Mouse (Mus musculus): ENCODE data around the gene Rab3il1. TPM values are rescaled to one million over a fixed set of nuclear protein-coding genes. Genes with fewer than 3 reads are reported as not detected.
"Not testable (repeated sequence)": the region's sequence is repeated elsewhere in the genome, so short reads cannot be mapped to it uniquely, and the experiment has no call there.

The Rab3il1 gene
- polyA plus RNA-seq, 1 experiment from 2014 or later, result 53.8 TPM

DNA sequence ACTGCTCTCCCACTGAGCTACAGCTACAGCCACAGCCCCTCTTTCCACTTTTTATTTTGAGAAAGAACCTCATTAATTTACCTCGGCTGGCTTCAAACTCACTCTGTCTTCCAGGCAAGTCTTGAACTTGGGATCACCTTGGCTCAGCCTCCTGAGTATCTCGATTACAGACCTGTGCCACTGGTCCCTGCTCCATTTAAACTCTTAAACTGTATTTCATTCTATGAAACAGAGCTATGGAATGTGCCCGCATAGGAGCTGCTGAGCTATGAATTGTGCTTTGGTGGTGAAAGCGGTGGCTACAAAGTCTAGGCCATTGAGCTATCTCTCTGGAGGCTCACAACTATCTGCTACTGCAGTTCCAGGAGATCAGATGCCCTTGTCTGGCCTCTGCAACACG is 43.5 kb upstream of the Rab3il1 start:
- no peaks in the 10 kb centered on the region for H3K27me3 ChIP-seq (ENCODE audit: control insufficient read depth, insufficient read depth, low read length)
- 86% methylated on average over 5 of the region's 5 CpGs for WGBS
- H3K4me2 ChIP-seq (ENCODE audit: low read depth, low read length), result no peak overlapping the region
- DNase-seq (ENCODE audit: low spot score) (no peak), ATAC-seq (replicated peaks; ENCODE audit: insufficient number of reproducible peaks, low FRiP score, low TSS enrichment, low read depth) (no peak)
- H3K4me3 ChIP-seq (ENCODE audit: low read depth, low read length), result no peak overlapping the region
- no peaks in the 10 kb centered on the region for H3K36me3 ChIP-seq (replicated peaks; ENCODE audit: control insufficient read depth, insufficient read depth, low read depth, low read length)
- H3K9me3 ChIP-seq (replicated peaks; ENCODE audit: control insufficient read depth, low read length), result no peaks in the 10 kb centered on the region
- H3K9ac ChIP-seq (replicated peaks; ENCODE audit: low read length), result no peak overlapping the region
- no peaks in the 10 kb centered on the region for H3K4me1 ChIP-seq (ENCODE audit: control insufficient read depth, insufficient read depth, low read length)
- no peak overlapping the region for H3K27ac ChIP-seq (replicated peaks; ENCODE audit: low read depth, low read length)

DNA sequence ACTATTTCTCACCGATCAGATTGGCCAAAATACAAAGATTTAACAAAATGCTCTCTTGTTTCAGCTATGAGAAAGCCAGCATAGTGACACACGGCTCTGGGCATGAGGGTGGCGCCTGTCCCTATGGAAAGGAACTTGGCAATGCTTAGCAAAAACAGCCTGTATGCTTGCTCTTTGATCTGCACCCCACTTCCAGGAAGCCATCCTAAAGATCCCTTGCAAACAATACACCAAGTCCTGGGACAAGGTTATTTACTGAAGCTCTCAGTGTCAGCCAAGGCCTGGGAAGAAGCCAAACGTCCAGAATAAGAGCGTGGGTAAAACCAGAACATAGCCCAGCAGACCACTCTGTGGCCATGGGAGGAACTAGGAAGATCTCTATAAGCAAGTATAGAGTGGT is 40.7 kb upstream of the Rab3il1 start:
- no peaks in the 10 kb centered on the region for H3K27me3 ChIP-seq (ENCODE audit: control insufficient read depth, insufficient read depth, low read length)
- 87% methylated on average over 5 of the region's 5 CpGs for WGBS

DNA sequence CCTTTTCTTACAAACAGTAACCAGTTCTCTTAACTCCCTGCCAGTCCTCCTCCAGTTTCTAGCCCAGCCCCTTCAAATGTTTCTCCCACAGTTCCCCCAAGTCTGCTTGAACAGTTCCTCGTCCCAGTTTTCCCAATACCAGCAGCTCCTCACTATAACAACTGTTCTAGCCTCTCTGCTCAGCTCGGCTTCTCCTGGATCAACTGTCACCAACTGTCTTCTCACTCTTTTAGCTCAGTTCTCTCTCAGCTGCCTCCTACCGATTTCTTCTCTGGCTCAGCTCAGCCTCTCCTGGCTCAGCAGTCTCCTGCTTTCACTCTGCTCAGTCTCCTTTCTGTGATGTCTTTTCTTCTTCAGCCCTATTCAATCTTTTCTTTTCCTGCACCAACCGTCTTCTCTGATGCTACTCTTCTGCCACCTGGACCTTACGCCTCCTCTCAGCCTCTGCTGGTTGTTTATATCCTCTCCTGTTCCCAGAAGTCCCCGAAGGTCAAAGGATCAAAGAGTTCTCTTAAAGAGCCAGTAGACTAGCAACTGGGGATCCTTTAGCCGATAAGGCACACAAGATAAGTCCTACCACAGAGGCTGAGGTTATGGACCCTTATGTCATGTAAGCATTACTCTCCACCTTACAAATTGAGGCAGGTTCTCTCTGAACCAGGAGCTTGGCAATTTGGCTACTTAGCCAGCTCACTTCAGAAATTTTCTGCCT is 37.1 kb upstream of the Rab3il1 start:
- H3K4me2 ChIP-seq (ENCODE audit: low read depth, low read length), result no peak overlapping the region
- no peak for ATAC-seq (replicated peaks; ENCODE audit: insufficient number of reproducible peaks, low FRiP score, low TSS enrichment, low read depth)
- H3K27ac ChIP-seq (replicated peaks; ENCODE audit: low read depth, low read length), result no peak overlapping the region
- no peaks in the 10 kb centered on the region for H3K9me3 ChIP-seq (replicated peaks; ENCODE audit: control insufficient read depth, low read length)
- H3K36me3 ChIP-seq (replicated peaks; ENCODE audit: control insufficient read depth, insufficient read depth, low read depth, low read length), result no peaks in the 10 kb centered on the region
- no peaks in the 10 kb centered on the region for H3K27me3 ChIP-seq (ENCODE audit: control insufficient read depth, insufficient read depth, low read length)
- 27% methylated on average over 7 of the region's 7 CpGs for WGBS
- H3K4me1 ChIP-seq (ENCODE audit: control insufficient read depth, insufficient read depth, low read length), result no peaks in the 10 kb centered on the region
- no peak overlapping the region for H3K9ac ChIP-seq (replicated peaks; ENCODE audit: low read length)
- DNase-seq (ENCODE audit: low spot score), result no peak
- no peak overlapping the region for H3K4me3 ChIP-seq (ENCODE audit: low read depth, low read length)

More for the DNA sequence above, 40.7 kb upstream of the Rab3il1 start:
- no peak overlapping the region for H3K4me3 ChIP-seq (ENCODE audit: low read depth, low read length)
- H3K4me1 ChIP-seq (ENCODE audit: control insufficient read depth, insufficient read depth, low read length), result no peaks in the 10 kb centered on the region
- H3K4me2 ChIP-seq (ENCODE audit: low read depth, low read length), result no peak overlapping the region
- no peaks in the 10 kb centered on the region for H3K36me3 ChIP-seq (replicated peaks; ENCODE audit: control insufficient read depth, insufficient read depth, low read depth, low read length)
- ATAC-seq (replicated peaks; ENCODE audit: insufficient number of reproducible peaks, low FRiP score, low TSS enrichment, low read depth) (no peak), DNase-seq (ENCODE audit: low spot score) (no peak)
- no peak overlapping the region for H3K27ac ChIP-seq (replicated peaks; ENCODE audit: low read depth, low read length)
- no peak overlapping the region for H3K9ac ChIP-seq (replicated peaks; ENCODE audit: low read length)
- H3K9me3 ChIP-seq (replicated peaks; ENCODE audit: control insufficient read depth, low read length), result no peaks in the 10 kb centered on the region

DNA sequence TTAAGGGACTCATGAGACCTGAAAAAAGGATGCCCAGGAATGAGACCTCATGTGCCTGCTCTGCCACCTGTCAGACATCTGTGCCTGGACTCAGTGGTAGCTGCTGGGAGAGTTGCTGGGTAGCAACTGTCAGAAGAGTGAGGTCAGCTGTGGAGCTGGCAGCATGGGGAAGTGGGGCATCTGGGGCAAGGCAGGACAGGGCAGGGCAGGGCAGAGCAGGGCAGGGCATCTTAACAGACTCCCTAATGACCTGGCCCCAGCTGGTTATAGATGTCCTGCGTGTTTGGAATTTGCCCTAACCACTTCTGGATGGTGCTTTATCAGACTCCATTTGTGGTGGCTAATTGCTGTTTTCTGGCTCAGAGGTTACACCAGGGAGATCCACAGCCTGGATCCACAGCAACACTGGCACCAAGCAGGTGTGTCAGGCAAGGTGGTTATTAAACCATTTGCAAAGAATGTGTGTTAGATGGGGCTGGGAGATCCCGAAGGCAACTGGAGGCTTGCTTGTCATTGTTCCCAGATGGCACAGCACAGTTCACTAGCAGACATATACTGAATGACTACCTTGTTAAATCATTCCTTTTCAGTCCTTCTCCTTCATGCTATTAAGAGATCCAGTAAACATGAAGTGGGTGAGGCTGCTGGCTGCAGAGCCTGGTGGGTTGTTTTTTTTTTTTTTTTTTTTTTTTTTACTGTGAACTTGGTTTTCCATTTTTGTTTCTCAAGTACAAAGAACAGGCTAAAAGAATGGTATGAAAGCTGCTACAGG is 35.2 kb upstream of the Rab3il1 start:
- Histone ChIP-seq H3K4me2 (ENCODE audit: low read depth, low read length) (no peak overlapping the region), H3K27ac (replicated peaks; ENCODE audit: low read depth, low read length) (no peak overlapping the region), H3K9ac (replicated peaks; ENCODE audit: low read length) (no peak overlapping the region), H3K36me3 (replicated peaks; ENCODE audit: control insufficient read depth, insufficient read depth, low read depth, low read length) (no peaks in the 10 kb centered on the region), H3K27me3 (ENCODE audit: control insufficient read depth, insufficient read depth, low read length) (no peaks in the 10 kb centered on the region), H3K4me1 (ENCODE audit: control insufficient read depth, insufficient read depth, low read length) (no peaks in the 10 kb centered on the region), H3K9me3 (replicated peaks; ENCODE audit: control insufficient read depth, low read length) (no peaks in the 10 kb centered on the region), H3K4me3 (ENCODE audit: low read depth, low read length) (no peak overlapping the region)
- no peak for DNase-seq (ENCODE audit: low spot score)
- ATAC-seq (replicated peaks; ENCODE audit: insufficient number of reproducible peaks, low FRiP score, low TSS enrichment, low read depth), result no peak
- 57% methylated on average over 2 of the region's 2 CpGs for whole genome bisulfite sequencing

DNA sequence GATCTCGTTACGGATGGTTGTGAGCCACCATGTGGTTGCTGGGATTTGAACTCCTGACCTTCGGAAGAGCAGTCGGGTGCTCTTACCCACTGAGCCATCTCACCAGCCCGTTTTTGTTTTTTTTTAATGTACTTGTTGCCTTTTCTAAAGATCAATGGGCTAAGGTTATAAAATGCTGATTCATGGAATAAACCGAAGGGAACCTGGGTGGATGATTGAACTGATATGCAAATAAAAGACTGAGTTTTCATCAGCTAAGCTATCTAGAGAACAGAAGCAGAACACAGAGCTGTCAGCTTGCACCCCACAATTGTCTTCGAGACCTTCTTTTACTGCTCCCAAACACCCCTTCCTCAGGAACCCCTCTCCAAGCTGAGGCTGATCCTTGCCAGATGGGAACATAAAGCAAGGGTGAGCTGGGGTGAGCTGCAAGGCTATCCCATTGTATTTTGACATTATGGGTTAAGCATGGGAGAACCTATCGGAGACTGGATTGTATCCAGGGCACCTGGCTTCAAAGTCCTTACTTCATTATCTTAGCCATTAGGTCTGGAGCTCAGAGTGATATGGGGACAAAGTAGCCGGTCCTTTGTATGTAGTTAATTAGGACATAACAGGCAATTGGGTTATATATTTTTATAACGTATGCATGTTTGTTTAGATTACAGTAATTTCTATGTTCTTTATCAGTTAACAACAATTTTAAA is 33.2 kb upstream of the Rab3il1 start:
- H3K27me3 ChIP-seq (ENCODE audit: control insufficient read depth, insufficient read depth, low read length), result no peaks in the 10 kb centered on the region
- no peaks in the 10 kb centered on the region for H3K36me3 ChIP-seq (replicated peaks; ENCODE audit: control insufficient read depth, insufficient read depth, low read depth, low read length)
- WGBS, result 86% methylated on average over 8 of the region's 10 CpGs
- no peaks in the 10 kb centered on the region for H3K9me3 ChIP-seq (replicated peaks; ENCODE audit: control insufficient read depth, low read length)
- no peak overlapping the region for H3K4me2 ChIP-seq (ENCODE audit: low read depth, low read length)
- DNase-seq (ENCODE audit: low spot score) (no peak), ATAC-seq (replicated peaks; ENCODE audit: insufficient number of reproducible peaks, low FRiP score, low TSS enrichment, low read depth) (no peak)
- H3K4me1 ChIP-seq (ENCODE audit: control insufficient read depth, insufficient read depth, low read length), result no peaks in the 10 kb centered on the region
- no peak overlapping the region for H3K4me3 ChIP-seq (ENCODE audit: low read depth, low read length)
- H3K9ac ChIP-seq (replicated peaks; ENCODE audit: low read length), result no peak overlapping the region
- H3K27ac ChIP-seq (replicated peaks; ENCODE audit: low read depth, low read length), result no peak overlapping the region

DNA sequence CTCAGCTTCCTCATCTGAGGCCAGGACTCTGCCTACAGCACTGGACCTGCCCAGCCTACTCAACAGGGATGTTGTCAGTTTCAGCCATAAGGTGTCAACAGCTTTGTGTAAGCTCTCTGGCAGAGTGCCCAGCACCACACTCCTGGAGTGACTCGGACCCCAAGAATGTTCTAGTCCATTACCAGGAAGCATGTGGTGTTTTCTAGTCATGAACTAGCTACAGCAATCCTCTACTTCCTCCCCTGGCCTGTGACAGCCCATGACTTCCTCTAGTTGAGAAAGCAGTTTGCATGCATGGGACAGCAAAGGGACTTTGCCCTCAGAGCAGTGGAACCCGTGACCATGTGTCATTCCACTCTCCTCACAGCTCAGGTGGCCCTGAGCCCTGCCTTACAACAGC is 26.6 kb upstream of the Rab3il1 start:
- not testable (repeated sequence) for H3K4me3 ChIP-seq (ENCODE audit: low read depth, low read length); H3K4me1 ChIP-seq (ENCODE audit: control insufficient read depth, insufficient read depth, low read length); ATAC-seq (replicated peaks; ENCODE audit: insufficient number of reproducible peaks, low FRiP score, low TSS enrichment, low read depth); H3K9me3 ChIP-seq (replicated peaks; ENCODE audit: control insufficient read depth, low read length); H3K36me3 ChIP-seq (replicated peaks; ENCODE audit: control insufficient read depth, insufficient read depth, low read depth, low read length); H3K27ac ChIP-seq (replicated peaks; ENCODE audit: low read depth, low read length); H3K4me2 ChIP-seq (ENCODE audit: low read depth, low read length); H3K27me3 ChIP-seq (ENCODE audit: control insufficient read depth, insufficient read depth, low read length); H3K9ac ChIP-seq (replicated peaks; ENCODE audit: low read length); DNase-seq (ENCODE audit: low spot score)
- WGBS, result 80% methylated on average over 2 of the region's 2 CpGs

DNA sequence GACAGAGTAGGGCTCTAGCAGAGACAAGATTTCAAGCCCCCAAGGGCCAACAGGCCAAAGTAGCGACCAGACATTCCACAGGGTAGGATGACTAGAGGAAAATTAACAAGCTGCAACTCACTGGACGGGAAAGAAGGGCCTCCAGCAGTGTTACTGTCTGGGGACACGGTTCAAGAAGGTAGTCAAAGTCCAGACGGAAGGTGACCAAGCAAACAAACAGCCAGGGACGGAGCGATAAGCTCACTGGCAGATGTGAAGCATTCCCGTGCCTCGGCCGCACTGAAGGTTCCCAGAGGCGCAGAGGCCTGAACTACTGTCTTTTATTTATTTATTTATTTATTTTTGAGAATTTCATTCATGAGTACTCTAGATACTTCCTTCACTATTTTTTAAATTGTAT is 24.4 kb upstream of the Rab3il1 start:
- DNase-seq (ENCODE audit: low spot score), result no peak
- Histone ChIP-seq H3K4me3 (ENCODE audit: low read depth, low read length) (no peak overlapping the region), H3K4me1 (ENCODE audit: control insufficient read depth, insufficient read depth, low read length) (no peaks in the 10 kb centered on the region), H3K27ac (replicated peaks; ENCODE audit: low read depth, low read length) (no peak overlapping the region), H3K36me3 (replicated peaks; ENCODE audit: control insufficient read depth, insufficient read depth, low read depth, low read length) (no peaks in the 10 kb centered on the region), H3K27me3 (ENCODE audit: control insufficient read depth, insufficient read depth, low read length) (no peaks in the 10 kb centered on the region), H3K9me3 (replicated peaks; ENCODE audit: control insufficient read depth, low read length) (no peaks in the 10 kb centered on the region), H3K9ac (replicated peaks; ENCODE audit: low read length) (no peak overlapping the region), H3K4me2 (ENCODE audit: low read depth, low read length) (no peak overlapping the region)
- no peak for ATAC-seq (replicated peaks; ENCODE audit: insufficient number of reproducible peaks, low FRiP score, low TSS enrichment, low read depth)
- 74% methylated on average over 10 of the region's 10 CpGs for WGBS

DNA sequence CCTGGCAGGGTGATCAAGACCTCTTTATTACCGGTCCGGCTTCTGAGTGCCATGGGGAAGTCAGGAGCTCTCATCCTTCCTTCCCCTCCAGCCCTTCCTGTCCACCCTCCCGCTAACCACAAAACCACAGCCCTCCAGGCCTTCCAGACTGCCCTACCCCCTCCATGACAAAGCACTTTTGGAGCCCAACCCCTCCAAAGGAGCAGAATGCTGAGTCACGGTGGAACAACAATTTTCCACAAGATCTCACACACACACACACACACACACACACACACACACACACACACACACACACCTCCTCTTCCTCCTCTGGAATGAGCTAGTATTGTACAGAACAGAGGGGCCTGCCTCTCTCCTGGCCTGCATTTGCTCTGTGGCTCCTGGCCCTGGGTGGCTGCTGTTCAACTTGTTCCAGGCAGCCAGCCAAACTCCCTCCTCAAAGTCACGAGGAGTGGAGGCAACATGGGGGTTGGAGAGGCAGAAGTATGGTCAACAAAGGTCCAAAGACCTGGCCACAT is 23.0 kb upstream of the Rab3il1 start:
- 41% methylated on average over 5 of the region's 5 CpGs for WGBS
- Histone ChIP-seq H3K9ac (replicated peaks; ENCODE audit: low read length) (no peak overlapping the region), H3K9me3 (replicated peaks; ENCODE audit: control insufficient read depth, low read length) (no peaks in the 10 kb centered on the region), H3K27ac (replicated peaks; ENCODE audit: low read depth, low read length) (no peak overlapping the region), H3K36me3 (replicated peaks; ENCODE audit: control insufficient read depth, insufficient read depth, low read depth, low read length) (no peaks in the 10 kb centered on the region), H3K4me2 (ENCODE audit: low read depth, low read length) (no peak overlapping the region), H3K4me1 (ENCODE audit: control insufficient read depth, insufficient read depth, low read length) (no peaks in the 10 kb centered on the region), H3K4me3 (ENCODE audit: low read depth, low read length) (no peak overlapping the region), H3K27me3 (ENCODE audit: control insufficient read depth, insufficient read depth, low read length) (no peaks in the 10 kb centered on the region)
- DNase-seq (ENCODE audit: low spot score) (no peak), ATAC-seq (replicated peaks; ENCODE audit: insufficient number of reproducible peaks, low FRiP score, low TSS enrichment, low read depth) (no peak)

Measured in embryonic facial prominence, embryonic 11.5 days (tissue).